Mouse (Mus musculus): ENCODE data around the gene Cux1.

Gene Cux1

DNA sequence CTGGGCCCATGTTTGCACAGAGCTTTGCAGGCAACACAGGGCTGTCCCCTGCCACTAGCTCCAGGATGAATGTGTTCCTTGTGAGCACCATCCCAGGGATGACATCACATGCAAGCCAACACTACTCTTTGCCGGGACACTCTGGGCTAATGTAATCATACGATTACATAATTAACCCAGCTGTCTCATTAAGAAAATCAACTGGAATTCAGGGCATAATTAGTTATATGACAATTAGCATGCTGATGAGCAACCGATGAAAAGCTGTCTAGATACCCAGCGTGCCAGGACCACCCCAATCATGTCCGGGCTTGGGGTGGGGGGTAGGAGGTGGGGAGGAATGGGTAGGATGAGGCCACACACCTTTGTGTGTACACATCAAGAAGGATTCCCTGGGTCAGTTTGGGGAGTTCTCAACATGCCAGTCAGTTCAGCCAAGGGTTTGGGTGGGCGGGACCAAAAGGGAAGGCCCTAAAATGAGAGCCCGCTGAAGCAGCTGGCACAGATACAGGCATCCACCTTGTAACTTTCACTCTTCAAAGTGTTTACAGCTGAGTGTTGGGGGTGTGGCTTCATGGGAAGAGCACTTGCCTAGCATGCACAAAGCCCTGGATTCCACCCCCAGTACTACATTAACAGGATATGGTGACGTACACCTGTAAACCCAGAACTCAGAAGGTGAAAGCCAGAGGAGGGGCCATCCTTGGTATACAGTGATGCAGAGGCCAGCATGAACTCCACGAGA, 184.9 kb downstream of the Cux1 start:
- DNase-seq (ENCODE audit: low spot score in 2 of 2): no peak

DNA sequence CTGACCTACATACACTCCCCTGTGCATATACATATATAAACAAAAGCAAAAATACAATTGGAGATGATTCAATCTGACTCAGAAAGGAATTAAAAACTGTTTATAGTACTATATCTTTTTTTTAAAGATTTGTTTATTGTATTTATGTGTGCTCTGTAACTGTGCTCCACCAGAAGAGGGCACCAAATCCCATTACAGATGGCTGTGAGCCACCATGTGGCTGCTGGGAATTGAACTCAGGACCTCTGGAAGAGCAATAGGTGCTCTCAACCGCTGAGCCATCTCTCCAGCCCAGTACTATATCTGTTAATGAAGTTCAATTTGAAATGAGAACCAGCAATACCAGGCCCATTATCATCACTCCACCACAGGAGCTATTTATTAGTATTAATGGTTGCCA, 187.9 kb downstream of the Cux1 start:
- no peak for DNase-seq (ENCODE audit: low spot score in 2 of 2)

DNA sequence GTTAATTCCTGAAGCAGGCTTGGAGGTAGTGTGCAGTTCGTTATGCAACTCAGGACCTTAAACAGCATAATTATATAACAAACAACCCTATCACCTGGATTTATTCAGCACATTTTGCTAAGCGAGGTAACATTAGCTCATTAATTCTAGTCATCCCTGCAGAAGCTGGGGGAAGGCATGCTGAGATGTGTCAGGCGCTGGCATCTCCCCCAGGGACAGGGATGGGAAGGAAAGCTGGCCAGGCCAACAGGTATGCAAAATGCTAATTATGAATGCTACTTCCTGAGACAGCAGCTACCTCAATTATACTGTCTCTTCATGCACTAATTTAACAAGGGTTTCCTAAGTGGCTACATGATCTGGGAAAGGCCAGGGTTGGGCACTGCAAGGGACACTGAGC, 190.2 kb downstream of the Cux1 start:
- no peak for DNase-seq (ENCODE audit: low spot score in 2 of 2)

- no peak for DNase-seq (ENCODE audit: low spot score in 2 of 2)
Measured at GRCm38 (mm10) chr5:136375350-136375749, 191.9 kb downstream of the Cux1 start.

DNA sequence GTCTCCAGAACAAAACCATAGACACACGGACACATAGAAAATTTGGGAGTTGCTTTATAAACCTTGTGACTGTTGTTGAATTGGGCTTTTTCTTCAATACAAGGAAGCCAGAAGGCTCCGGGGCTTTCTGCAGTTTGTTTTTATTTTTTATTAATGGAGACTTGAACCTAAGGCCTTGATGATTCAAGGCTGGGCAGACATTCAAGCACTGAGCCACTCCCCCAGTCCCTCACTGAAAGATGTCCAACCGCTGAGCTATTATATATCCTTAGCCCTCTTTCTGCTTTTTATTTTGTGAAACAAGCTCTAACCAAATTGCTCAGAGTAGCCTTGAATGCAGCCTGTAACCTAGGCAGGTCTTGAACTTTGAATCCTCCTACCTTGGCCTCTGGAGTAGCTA, 195.0 kb downstream of the Cux1 start:
- DNase-seq (ENCODE audit: low spot score in 2 of 2): no peak

DNA sequence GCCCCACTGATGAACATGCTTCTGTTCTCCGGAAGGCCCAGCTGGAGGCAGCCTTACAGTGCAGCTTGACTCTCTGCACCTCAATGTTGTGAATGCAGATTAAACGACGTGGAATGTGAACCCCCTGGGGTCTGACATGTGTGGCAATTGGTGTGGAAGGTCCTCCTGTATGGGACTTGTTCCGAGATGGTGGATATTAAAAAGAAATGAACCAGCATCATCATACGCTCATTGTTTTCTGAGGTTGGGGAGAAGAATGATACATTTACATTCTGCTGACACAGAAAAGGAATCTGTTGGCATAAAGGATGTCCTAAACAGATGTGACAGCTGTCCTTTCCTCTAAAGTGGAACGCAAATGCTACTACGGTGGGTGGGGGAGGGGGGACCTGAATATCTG, 203.9 kb downstream of the Cux1 start:
- DNase-seq (ENCODE audit: low spot score in 2 of 2): no peak

- no peak for DNase-seq (ENCODE audit: low spot score in 2 of 2)
Measured at GRCm38 (mm10) chr5:136362473-136363230, 204.6 kb downstream of the Cux1 start.

DNA sequence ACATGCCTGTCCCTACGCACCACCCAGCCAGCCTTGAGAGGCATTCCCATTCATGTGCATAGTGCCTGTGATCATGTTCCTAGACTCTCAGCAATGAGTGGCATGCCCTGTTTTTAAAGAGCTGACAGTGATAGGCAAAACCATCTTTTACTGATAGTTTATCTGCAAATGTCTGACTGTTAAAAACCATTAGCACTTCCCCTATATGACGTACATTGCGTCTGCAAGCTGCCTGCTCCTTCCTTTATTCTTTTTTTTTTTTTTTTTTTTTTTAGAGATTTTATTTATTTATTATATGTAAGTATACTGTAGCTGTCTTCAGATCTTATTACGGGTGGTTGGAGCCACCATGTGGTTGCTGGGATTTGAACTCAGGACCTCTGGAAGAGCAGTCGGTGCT, 205.3 kb downstream of the Cux1 start:
- DNase-seq (ENCODE audit: low spot score in 2 of 2): no peak

DNA sequence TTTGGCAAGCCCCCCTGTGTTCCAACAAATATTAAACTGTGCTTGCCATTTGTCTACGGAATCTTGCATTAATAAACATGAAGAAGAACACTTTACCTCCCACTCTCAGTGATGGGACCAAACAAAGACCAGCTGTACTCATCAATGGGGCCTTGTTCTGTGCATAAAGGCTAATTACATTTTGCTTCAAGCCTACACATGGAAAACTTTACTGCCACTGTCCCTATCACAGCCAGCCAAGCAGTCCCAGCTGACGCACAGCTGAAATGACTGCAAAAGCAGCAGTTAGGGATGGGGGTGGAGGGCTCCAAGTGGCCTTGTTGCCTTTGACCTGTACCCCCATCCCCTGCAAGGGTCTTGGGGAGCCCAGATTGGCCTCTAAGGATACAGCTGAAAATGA, 210.1 kb downstream of the Cux1 start:
- no peak for DNase-seq (ENCODE audit: low spot score in 2 of 2)

DNA sequence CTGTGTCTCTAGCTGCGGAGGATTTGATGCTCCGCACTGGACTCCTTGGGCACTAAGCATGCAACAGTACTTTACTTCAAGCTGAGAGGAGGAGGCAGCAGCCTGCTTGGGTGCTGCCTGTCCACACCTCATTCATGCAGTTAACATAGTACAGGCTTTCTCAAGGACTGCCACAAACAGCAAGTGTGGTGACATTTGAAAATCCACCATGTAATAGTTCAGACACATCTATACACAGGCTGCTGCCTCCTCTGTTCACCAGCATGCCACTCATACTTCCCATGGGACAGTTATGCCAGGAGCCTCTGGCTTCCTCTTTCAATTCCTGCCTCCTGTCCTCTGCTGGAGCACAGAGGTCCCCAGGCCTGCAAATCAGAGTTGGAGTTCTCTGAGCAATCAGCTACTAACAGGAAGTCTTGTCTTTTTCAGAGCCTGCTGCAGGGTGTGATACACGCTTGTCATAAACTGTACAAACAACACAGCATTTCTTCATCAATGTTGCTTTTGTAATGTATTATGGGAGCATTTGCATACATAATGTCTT, 211.6 kb downstream of the Cux1 start:
- no peak for DNase-seq (ENCODE audit: low spot score in 2 of 2)

- no peak for DNase-seq (ENCODE audit: low spot score in 2 of 2)
Measured at GRCm38 (mm10) chr5:136354729-136355128, 212.6 kb downstream of the Cux1 start.

DNA sequence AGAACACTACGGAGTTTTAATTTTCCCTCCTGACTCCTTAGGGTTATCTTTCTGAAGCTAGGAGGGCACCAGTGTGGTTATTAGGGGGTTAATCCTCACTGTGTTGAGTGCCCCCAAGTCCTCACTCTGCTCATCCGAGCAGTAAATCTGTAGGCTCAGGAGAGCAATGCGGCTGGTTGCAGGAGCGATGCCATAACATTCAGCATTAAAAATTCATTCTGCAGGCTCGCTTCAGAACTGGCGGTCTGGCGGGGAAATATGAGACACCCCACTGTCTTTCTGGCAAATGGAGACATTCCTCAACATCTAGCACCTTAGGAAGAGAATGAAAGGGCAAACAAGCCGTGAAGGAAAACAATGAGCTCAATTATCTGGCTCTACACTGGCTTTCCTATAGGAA, 214.2 kb downstream of the Cux1 start:
- no peak for DNase-seq (ENCODE audit: low spot score in 2 of 2)

DNA sequence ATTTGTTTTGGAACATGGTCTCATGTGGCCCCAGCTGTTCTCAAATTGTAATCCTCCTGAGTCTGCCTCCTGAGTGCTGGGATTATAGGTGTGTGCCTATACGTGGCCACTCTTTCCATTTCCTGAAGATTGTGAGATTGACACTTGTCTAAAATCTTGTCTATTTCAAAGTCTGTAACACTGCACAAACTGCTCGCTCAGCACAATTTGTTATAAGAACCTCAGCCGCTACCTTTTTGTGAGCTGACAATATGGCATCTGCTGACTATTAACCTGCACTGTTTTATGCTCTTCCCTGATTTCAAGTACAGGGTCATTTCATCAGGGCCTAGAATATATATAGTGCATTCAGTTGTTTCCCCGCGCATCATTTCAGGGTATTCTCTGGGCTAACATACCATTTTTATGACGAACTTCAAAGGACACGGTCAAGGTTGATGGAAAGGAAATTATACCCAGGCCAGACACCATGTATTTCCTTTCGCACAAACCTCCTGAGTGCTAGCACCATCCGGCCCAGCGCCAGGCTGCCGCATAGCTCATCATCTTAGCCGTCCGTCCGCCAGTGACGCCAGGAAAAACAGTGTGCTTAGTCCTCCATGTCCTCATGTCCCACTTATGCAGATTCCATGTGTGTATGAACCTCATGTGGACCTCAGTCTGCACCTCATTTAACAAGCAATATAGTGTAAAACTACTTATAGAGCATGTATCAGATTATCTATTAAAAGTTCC, 224.0 kb downstream of the Cux1 start:
- DNase-seq (ENCODE audit: low spot score in 2 of 2): no peak

DNA sequence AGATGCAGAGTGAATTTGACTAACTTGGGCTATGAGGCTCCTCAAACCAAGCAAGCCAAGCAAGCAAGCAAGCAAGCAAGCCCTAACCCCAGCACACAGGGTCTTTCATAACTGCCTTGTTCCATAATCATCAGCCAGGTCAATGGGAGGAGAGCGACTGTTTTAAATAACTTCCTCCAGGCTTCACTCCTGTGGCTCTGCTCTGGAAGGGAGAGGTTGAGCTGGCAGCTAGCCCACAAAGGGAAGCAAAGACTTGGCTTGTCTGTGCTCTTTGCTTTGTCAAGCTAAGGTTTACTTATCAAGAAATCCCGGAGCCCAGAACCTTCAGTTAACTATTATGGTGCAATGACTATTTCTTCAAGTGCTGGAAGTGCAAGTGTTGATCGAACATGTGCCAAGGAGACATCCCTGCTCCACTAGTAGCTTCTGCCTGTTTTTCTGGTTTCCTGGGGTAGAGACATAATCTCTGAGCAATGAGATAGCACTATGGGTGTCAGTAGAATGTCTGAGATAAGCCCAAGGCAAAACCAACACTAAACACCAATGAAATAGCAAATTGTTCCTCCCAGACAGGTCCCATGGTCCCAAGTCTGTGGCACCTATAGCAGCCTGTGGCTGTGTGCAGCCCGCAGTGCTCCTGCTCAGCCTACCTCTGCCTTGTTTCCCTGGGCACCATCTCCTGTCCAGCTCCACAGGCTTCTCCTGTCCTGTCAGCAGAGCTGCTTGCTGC, 230.3 kb downstream of the Cux1 start:
- DNase-seq (ENCODE audit: low spot score in 2 of 2): no peak

DNA sequence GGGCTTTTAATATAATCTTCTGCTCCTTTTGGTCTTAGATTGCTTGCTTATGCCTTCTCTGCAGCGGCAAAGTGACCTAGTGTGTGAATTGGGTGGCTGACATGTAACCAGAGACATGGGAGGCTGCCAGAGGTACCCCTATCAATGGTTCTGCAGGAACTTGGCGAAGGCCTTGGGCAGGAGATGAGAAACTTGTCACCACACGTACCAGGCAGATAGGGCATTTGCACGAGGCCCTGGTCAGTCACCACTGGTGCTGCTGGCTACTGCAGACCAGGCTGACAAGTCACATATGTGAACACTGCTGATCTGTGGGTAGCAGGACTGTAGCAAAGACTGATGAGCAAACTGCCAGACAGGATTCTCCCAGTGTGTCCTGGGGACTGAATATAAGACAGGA, 231.6 kb downstream of the Cux1 start:
- no peak for DNase-seq (ENCODE audit: low spot score in 2 of 2)

DNA sequence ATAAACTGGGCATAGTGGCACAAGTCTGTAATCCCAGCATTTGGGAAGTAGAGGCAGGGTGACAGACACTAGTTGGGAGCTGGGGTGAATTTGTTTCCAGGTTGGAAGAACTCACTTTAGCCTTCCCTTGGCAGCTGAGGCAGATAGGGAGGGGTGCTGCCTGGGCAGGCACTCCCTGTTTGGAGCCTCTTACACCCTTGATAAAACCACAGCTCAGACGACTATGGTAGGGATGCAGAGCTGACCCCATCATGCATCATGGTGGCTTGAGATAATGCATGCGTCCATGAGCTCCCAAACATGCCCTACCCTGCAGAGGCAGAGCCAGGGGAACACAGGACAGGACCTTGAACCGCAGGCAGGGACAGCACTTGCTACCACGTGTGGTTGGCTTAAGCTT, 232.5 kb downstream of the Cux1 start:
- DNase-seq (ENCODE audit: low spot score in 2 of 2): no peak

GRCm38 (mm10) chr5:136334051-136334450, 233.2 kb downstream of the Cux1 start:
- no peak for DNase-seq (ENCODE audit: low spot score in 2 of 2)

- no peak for DNase-seq (ENCODE audit: low spot score in 2 of 2)
Measured at GRCm38 (mm10) chr5:136332786-136333462, 234.4 kb downstream of the Cux1 start.

GRCm38 (mm10) chr5:136327736-136328135, 239.6 kb downstream of the Cux1 start:
- no peak for DNase-seq (ENCODE audit: low spot score in 2 of 2)

GRCm38 (mm10) chr5:136326626-136327025, 240.7 kb downstream of the Cux1 start:
- DNase-seq (ENCODE audit: low spot score in 2 of 2): no peak

DNA sequence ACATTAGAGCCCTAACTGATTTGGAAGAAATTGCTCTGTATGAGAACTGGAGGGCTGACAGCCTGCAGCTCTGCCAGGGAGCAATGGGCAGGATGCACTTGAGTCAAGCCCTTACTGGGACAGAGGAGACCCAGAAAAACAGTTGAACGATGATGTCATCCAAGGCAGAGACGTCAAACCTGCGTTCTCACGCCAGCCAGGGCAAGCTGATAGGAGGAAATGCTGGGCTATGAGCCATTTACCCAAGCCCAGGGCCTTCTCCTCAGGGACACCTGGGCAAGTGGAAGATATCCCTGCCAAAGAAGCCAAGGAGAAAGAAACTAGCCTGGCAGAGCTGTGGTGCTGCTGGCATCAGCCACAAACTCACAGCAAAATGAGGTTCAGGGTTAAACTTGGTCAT, 242.8 kb downstream of the Cux1 start:
- DNase-seq (ENCODE audit: low spot score in 2 of 2): no peak

All from urinary bladder, postnatal 4 days (tissue).